Mouse (Mus musculus) hindbrain, embryonic 16.5 days (tissue): Measurements from ENCODE around the gene Rab13. TPM values are rescaled to one million over a fixed set of nuclear protein-coding genes. Genes with fewer than 3 reads are reported as not detected.

Experiments used
- ATAC-seq: fragments of 200-750 bp; cut with Nextera tagmentation; 2 replicates; pipeline ENCODE4 v1.8.0; 2017; ENCODE audit warnings: moderate TSS enrichment, moderate library complexity
- H3K27ac ChIP-seq: fragments of 300-500 bp; sonication (generic); 2 replicates; pipeline ENCODE4 v1.5.1; 2014; ENCODE audit warnings: low read depth, mild to moderate bottlenecking, control low read depth, low read length, moderate library complexity
- H3K27me3 ChIP-seq: fragments of 300-500 bp; sonication (generic); replicated peaks from 2 replicates; pipeline ENCODE4 v1.6.1; 2014; ENCODE audit warnings: low read length; ENCODE audit not compliant: control insufficient read depth, insufficient read depth
- H3K36me3 ChIP-seq: fragments of 300-500 bp; sonication (generic); 2 replicates; pipeline ENCODE4 v1.6.1; 2014; ENCODE audit warnings: mild to moderate bottlenecking, low read length, moderate library complexity, mixed read lengths; ENCODE audit not compliant: control insufficient read depth, insufficient read depth
- H3K4me1 ChIP-seq: fragments of 300-500 bp; sonication (generic); 2 replicates; pipeline ENCODE4 v1.6.1; 2014; ENCODE audit warnings: low read depth, low read length; ENCODE audit not compliant: control insufficient read depth, insufficient read depth
- H3K4me2 ChIP-seq: fragments of 300-500 bp; sonication (generic); 2 replicates; pipeline ENCODE4 v1.6.1; 2014; ENCODE audit warnings: mild to moderate bottlenecking, low read length, control low read depth, moderate library complexity
- H3K4me3 ChIP-seq: fragments of 300-500 bp; sonication (generic); 2 replicates; pipeline ENCODE4 v1.5.1; 2014; ENCODE audit warnings: mild to moderate bottlenecking, low read length, control low read depth, moderate library complexity
- H3K9ac ChIP-seq: fragments of 300-500 bp; sonication (generic); 2 replicates; pipeline ENCODE4 v1.6.1; 2014; ENCODE audit warnings: low read depth, mild to moderate bottlenecking, control low read depth, low read length, moderate library complexity
- H3K9me3 ChIP-seq: fragments of 300-500 bp; sonication (generic); 2 replicates; pipeline ENCODE4 v1.6.1; 2014; ENCODE audit warnings: mild to moderate bottlenecking, low read length, moderate library complexity; ENCODE audit not compliant: control insufficient read depth
- WGBS: fragments of 180-500 bp; shearing (Covaris S2); extraction: QIAGEN DNeasy Blood & Tissue Kit; methylation state at CpG from one replicate; pipeline ENCODE4 v1.1.7; 2014; 5-methylcytosine and 5-hydroxymethylcytosine counted together
- polyA plus RNA-seq: library from polyadenylated mRNA; unstranded; fragments of >200 nt; fragmentation: Nextera tagmentation; extraction: Ambion mirVana; gene quantifications from 2 replicates; pipeline ENCODE4 v1.2.1, GENCODE M21; 2015

Gene Rab13
- polyA plus RNA-seq, 1 experiment from 2014 or later = 21.7 TPM

DNA sequence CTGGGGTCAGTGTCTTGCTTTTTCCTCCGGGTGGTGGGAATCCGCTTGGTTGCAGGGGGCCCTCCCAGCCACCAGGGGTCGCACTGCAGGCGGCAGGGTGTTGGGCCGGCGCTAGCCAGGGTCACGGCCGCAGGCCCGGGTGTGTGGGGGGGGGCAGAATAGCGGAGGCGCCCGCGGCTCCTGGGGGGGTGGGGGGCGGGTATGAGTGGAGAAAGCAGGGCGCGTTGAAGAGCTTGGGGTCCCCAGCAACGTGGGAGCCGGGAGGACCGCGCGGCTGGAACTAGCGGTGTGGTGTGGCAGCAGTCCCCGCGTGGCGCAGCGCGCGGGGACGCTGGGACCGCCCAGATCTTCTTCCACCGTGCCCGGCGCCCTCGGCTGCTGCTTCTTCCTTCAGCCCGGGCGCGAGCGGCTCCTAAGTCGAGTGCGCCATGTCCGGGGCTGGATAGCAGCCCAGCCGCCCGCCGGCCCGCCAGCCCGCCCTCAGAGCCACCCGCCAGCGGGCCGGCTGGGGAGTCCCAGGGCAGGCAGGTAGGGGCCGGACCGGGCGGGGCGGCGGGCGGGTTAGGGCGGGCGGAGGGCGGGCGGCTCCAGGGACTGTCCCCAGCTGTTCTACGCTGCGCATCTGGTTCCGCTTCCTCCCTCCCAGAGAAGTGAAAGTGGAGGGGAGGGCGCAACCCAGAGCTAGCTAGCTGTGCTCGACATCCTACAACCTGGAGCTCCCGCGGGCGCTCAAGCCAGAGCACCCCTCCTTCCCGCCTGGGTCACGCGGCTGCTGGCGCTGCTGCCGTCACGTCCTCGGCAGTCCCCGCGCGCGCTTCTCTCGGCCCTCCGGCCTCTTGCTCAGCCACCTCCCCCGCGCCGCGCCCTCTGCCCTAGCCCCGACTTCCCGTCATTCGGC, 51.8 kb downstream of the Rab13 start, which contains the start of gene Dennd4b:
TSS of gene Dennd4b (plus strand) at position 152 of the 898 bp plus-strand sequence.
- Histone ChIP-seq H3K9me3 (no peaks in the 10 kb centered on the region), H3K4me2 (peak within 1 kb of the TSS; percentile 76), H3K27me3 (no peaks in the 10 kb centered on the region), H3K36me3 (peaks cover 29% of the 10 kb centered on the region), H3K4me1 (peaks cover 10% of the 10 kb centered on the region), H3K4me3 (peak within 1 kb of the TSS; percentile 96), H3K27ac (peak within 1 kb of the TSS; percentile 97), H3K9ac (peak within 1 kb of the TSS; percentile 99)
- under 1% methylated on average over 53 of the region's 87 CpGs for WGBS
- ATAC-seq = peak; percentile 86

DNA sequence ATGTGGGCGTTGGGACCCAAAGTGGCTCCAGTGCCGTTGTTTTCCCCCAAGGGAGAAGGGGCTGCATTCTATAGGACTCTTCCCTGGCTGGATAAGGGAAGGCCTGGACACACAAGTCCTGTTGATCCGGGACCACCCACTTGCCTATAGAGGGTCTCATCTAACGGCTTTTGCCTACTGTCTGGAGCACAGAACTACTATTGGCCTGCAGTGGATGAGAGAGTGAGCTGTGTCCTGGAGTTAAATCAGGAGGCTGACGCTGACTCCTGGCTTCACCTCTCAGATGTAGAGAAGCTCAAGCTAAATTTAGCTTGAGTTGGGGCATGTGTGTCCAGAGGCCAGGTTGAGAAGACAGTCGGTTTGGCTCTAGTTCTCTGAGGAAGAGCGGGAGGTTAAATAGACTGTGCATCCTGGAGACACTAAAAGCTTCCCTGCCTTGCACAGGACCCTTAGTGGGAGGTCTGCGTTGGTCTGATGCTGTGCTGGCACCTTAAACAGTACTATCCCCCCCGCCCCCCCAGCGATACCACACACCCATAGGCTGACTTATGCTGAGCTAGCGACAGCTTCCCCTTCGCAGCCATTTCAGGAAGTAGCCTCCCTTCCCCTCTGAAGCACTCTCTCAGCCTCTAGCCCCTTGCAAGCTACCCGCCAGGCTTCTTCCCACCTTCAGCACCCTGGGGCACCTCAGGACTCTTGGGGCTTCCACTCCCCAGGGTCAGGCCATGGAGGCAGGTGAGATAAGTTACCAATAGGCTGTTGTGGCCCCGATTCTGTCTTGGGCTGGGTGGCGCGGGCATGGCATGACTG, 52.6 kb downstream of the Rab13 start:
- Histone ChIP-seq H3K9me3 (no peaks in the 10 kb centered on the region), H3K27me3 (no peaks in the 10 kb centered on the region), H3K36me3 (peaks cover 20% of the 10 kb centered on the region), H3K4me3 (peak overlapping the region; percentile 96), H3K27ac (peak overlapping the region; percentile 97), H3K4me1 (peaks cover 10% of the 10 kb centered on the region), H3K9ac (peak overlapping the region; percentile 99), H3K4me2 (peak overlapping the region; percentile 76)
- 26% methylated on average over 16 of the region's 16 CpGs for WGBS
- peak; percentile 51 for ATAC-seq

DNA sequence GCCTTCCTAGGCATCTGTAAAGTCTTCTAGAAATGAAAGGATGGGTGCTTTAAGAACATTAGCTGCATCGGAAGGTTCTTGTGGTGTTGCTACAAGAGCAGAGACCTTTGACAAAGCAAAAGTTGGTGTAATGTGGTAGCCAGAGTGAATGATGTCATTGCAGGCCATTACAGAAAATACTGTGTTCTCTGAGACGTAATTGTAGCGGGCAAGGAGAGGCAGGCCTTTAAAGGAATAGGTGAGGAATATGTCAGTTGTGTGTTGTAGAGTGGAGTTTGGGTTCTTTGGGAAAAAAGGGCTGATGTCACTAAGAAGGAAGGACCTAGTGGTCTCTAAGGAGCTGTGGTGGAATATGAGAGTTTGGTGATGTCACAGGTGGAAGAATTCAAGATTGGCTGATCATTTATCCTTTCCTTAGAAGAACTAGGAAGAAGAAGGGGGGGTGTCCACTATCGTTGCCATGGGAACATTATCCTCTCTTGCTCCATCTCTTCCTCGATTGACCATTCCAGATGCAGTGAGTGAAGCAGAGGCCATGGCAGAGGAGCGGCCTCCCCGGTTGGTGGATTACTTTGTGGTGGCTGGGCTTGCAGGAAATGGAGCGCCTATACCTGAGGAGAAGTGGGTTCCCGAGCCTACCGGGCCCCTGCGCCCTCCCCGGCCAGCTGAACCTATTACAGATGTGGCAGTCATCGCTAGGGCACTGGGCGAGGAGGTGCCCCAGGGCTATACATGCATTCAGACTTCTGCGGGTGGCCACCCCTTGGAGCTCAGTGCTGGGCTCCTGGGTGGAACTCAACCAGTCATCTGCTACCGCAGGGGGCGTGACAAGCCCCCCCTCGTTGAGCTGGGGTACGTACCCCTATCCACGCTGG, 53.6 kb downstream of the Rab13 start:
- H3K9ac ChIP-seq = no peak overlapping the region
- peaks cover 10% of the 10 kb centered on the region for H3K4me1 ChIP-seq
- no peak overlapping the region; the same call in 1 of the 2 replicates for H3K4me2 ChIP-seq
- H3K27me3 ChIP-seq = no peaks in the 10 kb centered on the region
- H3K9me3 ChIP-seq = no peaks in the 10 kb centered on the region
- ATAC-seq = no peak
- WGBS = 90% methylated on average over 20 of the region's 20 CpGs
- H3K27ac ChIP-seq = no peak overlapping the region; the same call in 1 of the 2 replicates
- peaks cover 16% of the 10 kb centered on the region for H3K36me3 ChIP-seq
- no peak overlapping the region for H3K4me3 ChIP-seq

GRCm38 (mm10) chr3:90268190-90268589, 54.7 kb downstream of the Rab13 start:
- Histone ChIP-seq H3K9me3 (no peaks in the 10 kb centered on the region), H3K9ac (no peak overlapping the region), H3K36me3 (peaks cover 14% of the 10 kb centered on the region), H3K4me2 (no peak overlapping the region), H3K27me3 (no peaks in the 10 kb centered on the region), H3K27ac (no peak overlapping the region), H3K4me3 (no peak overlapping the region), H3K4me1 (peaks cover 10% of the 10 kb centered on the region)
- WGBS = 95% methylated on average over 11 of the region's 11 CpGs
- no peak for ATAC-seq

DNA sequence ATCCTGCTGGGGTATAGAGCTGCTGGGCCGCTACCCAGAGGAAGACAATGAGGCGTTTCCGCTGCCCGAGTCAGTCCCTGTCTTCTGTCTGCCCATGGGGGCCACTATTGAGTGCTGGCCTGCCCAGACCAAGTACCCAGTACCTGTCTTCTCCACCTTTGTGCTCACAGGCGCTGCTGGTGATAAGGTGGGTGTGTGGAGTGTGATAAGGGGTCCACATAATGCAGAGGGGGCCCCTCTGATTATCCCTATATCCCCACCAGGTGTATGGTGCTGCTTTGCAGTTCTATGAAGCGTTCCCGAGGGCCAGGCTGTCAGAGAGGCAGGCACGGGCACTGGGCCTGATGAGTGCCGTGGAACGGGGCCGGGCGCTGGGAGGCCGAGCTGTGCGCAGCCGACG, 55.5 kb downstream of the Rab13 start:
- H3K27ac ChIP-seq = no peak overlapping the region
- 85% methylated on average over 16 of the region's 16 CpGs for WGBS
- H3K4me3 ChIP-seq = no peak overlapping the region
- no peaks in the 10 kb centered on the region for H3K9me3 ChIP-seq
- H3K27me3 ChIP-seq = no peaks in the 10 kb centered on the region
- no peak for ATAC-seq
- H3K36me3 ChIP-seq = peaks cover 7% of the 10 kb centered on the region
- no peak overlapping the region for H3K4me2 ChIP-seq
- H3K9ac ChIP-seq = no peak overlapping the region
- H3K4me1 ChIP-seq = peaks cover 10% of the 10 kb centered on the region

DNA sequence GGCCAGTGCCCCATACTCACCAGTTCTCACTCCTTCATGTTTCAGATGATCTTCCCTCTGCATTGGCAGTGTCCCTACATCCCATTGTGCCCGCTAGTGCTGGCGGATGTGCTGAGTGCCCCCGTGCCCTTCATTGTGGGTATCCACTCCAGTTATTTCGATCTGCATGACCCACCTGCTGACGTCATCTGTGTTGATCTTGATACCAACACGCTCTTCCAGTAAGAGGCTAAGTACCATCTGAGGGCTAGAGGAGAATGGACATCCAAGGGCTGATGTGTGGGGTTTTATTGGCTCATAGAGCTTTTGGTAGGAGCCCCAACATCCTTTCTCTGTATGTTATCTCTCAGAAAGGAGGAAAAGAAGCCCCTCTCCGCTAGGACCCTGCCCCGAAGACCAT, 57.3 kb downstream of the Rab13 start:
- H3K4me3 ChIP-seq = no peak overlapping the region
- peaks cover 8% of the 10 kb centered on the region for H3K36me3 ChIP-seq
- 97% methylated on average over 8 of the region's 8 CpGs for WGBS
- peaks cover 10% of the 10 kb centered on the region for H3K4me1 ChIP-seq
- H3K27ac ChIP-seq = no peak overlapping the region
- no peak overlapping the region for H3K9ac ChIP-seq
- ATAC-seq = no peak
- no peak overlapping the region for H3K4me2 ChIP-seq
- no peaks in the 10 kb centered on the region for H3K27me3 ChIP-seq
- H3K9me3 ChIP-seq = no peaks in the 10 kb centered on the region

DNA sequence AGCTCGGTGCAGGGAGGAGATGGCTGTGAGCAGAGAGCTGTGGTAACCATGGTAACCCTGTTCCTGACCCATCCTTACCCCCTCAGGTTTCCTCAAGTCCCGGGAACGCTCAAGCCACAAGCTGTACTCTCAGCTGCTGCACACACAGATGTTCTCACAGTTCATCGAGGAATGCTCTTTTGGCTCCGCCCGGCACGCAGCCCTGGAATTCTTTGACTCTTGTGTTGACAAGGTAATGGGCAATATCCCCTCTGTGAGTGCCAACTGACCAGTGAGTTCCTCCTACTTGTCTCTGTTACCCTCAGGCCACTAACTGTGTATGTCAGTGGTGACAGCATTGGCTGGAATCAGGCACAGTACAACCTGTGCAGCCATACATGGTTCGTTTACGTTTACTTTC, 58.7 kb downstream of the Rab13 start:
- H3K36me3 ChIP-seq = peaks cover 14% of the 10 kb centered on the region
- H3K4me2 ChIP-seq = no peak overlapping the region
- H3K4me1 ChIP-seq = no peaks in the 10 kb centered on the region
- H3K4me3 ChIP-seq = no peak overlapping the region
- H3K27me3 ChIP-seq = no peaks in the 10 kb centered on the region
- H3K9me3 ChIP-seq = no peaks in the 10 kb centered on the region
- no peak overlapping the region for H3K9ac ChIP-seq
- no peak overlapping the region for H3K27ac ChIP-seq
- no peak for ATAC-seq
- WGBS = 75% methylated on average over 9 of the region's 9 CpGs

- Histone ChIP-seq H3K4me3 (no peak overlapping the region), H3K9ac (no peak overlapping the region), H3K4me1 (no peaks in the 10 kb centered on the region), H3K36me3 (peaks cover 19% of the 10 kb centered on the region), H3K27me3 (no peaks in the 10 kb centered on the region), H3K4me2 (no peak overlapping the region), H3K27ac (no peak overlapping the region), H3K9me3 (no peaks in the 10 kb centered on the region)
- 93% methylated on average over 22 of the region's 22 CpGs for WGBS
- ATAC-seq = no peak
These were observed 60.4 kb downstream of the Rab13 start for GRCm38 (mm10) chr3:90273855-90274254.
